Mouse (Mus musculus) erythroblast, embryonic 14.5 days (primary cell): ENCODE data around the gene B230118H07Rik.

ENCODE experiments used
- GATA1 ChIP-seq: IDR thresholded peaks from 2 replicates; pipeline ENCODE4 v1.6.1; 2012; ENCODE audit warnings: low read length, inconsistent platforms, mixed read lengths
- TAL1 ChIP-seq: IDR thresholded peaks from 3 replicates; pipeline ENCODE4 v1.6.1; 2012; ENCODE audit warnings: low read length, inconsistent platforms, mixed read lengths

GRCm38 (mm10) chr2:101548866-101549265, 100.5 kb downstream of the B230118H07Rik start:
- TF ChIP-seq GATA1 (no peak), TAL1 (no peak)
